Mouse (Mus musculus) ZHBTc4 (cell line): ENCODE results near the gene Cebpg.

Source experiments
- DNase-seq: peaks from one replicate; pipeline ENCODE4 v3.0.0-alpha.2; 2011; ENCODE audit warnings: low read depth, low spot score

Gene Cebpg

GRCm38 (mm10) chr7:35054286-35054685, 2.1 kb downstream of the Cebpg start:
- no peak for DNase-seq

- no peak for DNase-seq
These were observed 3.2 kb downstream of the Cebpg start for GRCm38 (mm10) chr7:35053161-35053560.

- DNase-seq = no peak
These were observed 5.8 kb downstream of the Cebpg start for GRCm38 (mm10) chr7:35050540-35050939.

GRCm38 (mm10) chr7:35046091-35046490, 10.3 kb downstream of the Cebpg start:
- DNase-seq = no peak

GRCm38 (mm10) chr7:35044719-35045118, 11.7 kb downstream of the Cebpg start:
- DNase-seq = no peak

- no peak for DNase-seq
These were observed 13.0 kb downstream of the Cebpg start for GRCm38 (mm10) chr7:35043266-35043817.

- no peak for DNase-seq
These were observed 13.6 kb downstream of the Cebpg start for GRCm38 (mm10) chr7:35042759-35043217.

- no peak for DNase-seq
These were observed 14.2 kb downstream of the Cebpg start for GRCm38 (mm10) chr7:35042209-35042554.

GRCm38 (mm10) chr7:35041286-35042208, 14.8 kb downstream of the Cebpg start:
- no peak for DNase-seq

- DNase-seq = no peak
These were observed 16.0 kb downstream of the Cebpg start for GRCm38 (mm10) chr7:35040176-35040972.

GRCm38 (mm10) chr7:35037408-35037807, 19.0 kb downstream of the Cebpg start:
- no peak for DNase-seq

- no peak for DNase-seq
These were observed 20.1 kb downstream of the Cebpg start for GRCm38 (mm10) chr7:35036266-35036731.

GRCm38 (mm10) chr7:35035565-35035964, 20.8 kb downstream of the Cebpg start:
- DNase-seq = no peak

GRCm38 (mm10) chr7:35035141-35035553, 21.2 kb downstream of the Cebpg start:
- no peak for DNase-seq

- no peak for DNase-seq
These were observed 25.8 kb downstream of the Cebpg start for GRCm38 (mm10) chr7:35030567-35030966.

GRCm38 (mm10) chr7:35029648-35030047, 26.7 kb downstream of the Cebpg start:
- no peak for DNase-seq

- no peak for DNase-seq
These were observed 27.1 kb downstream of the Cebpg start for GRCm38 (mm10) chr7:35029228-35029627.

- DNase-seq = no peak
These were observed 27.8 kb downstream of the Cebpg start for GRCm38 (mm10) chr7:35028559-35028958.

GRCm38 (mm10) chr7:35027801-35028420, 28.5 kb downstream of the Cebpg start:
- no peak for DNase-seq

- DNase-seq = peak; percentile 63
These were observed 29.5 kb downstream of the Cebpg start for GRCm38 (mm10) chr7:35026838-35027291.

- DNase-seq = no peak
These were observed 30.1 kb downstream of the Cebpg start for GRCm38 (mm10) chr7:35026276-35026630.
